Mouse (Mus musculus): ENCODE measurements around the gene Fnip2.

Gene Fnip2

DNA sequence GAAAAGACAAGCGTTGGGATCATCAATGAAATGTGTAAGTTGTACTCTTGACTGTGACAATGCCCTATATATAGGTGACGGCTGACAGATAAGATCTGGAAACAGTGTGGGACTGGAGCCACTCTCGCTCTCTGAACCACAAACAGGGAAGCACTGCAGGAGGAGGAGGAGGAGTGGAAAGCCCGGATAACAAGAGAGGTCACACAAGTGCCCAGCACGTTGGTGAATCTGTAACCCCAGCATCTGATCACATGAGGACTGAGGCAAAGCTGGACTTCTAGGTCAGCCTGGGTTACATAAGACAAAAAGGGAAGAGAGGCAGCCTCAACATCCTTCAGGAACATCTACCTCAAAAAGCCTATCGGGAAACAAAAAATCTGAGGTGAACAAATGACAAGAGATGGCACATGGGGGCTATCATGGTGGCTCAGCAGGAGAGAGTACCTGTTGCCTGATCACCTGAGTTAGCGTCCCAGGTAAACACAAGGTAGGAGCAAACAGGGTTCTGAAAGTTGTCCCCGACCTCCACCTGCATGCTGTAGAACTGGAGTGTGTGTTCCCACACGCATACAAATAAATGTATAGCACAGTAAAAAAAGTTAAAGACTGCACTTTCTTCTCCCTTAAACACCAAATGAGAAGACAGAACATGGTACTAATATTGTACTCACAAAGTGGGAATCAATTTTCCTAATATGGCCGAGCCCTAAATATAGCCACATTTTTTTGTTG is 2.6 kb downstream of the Fnip2 start:
- DNase-seq (ENCODE audit: low spot score), result no peak

GRCm38 (mm10) chr3:79563511-79563910 is 4.1 kb downstream of the Fnip2 start:
- DNase-seq (ENCODE audit: low spot score), result no peak

DNA sequence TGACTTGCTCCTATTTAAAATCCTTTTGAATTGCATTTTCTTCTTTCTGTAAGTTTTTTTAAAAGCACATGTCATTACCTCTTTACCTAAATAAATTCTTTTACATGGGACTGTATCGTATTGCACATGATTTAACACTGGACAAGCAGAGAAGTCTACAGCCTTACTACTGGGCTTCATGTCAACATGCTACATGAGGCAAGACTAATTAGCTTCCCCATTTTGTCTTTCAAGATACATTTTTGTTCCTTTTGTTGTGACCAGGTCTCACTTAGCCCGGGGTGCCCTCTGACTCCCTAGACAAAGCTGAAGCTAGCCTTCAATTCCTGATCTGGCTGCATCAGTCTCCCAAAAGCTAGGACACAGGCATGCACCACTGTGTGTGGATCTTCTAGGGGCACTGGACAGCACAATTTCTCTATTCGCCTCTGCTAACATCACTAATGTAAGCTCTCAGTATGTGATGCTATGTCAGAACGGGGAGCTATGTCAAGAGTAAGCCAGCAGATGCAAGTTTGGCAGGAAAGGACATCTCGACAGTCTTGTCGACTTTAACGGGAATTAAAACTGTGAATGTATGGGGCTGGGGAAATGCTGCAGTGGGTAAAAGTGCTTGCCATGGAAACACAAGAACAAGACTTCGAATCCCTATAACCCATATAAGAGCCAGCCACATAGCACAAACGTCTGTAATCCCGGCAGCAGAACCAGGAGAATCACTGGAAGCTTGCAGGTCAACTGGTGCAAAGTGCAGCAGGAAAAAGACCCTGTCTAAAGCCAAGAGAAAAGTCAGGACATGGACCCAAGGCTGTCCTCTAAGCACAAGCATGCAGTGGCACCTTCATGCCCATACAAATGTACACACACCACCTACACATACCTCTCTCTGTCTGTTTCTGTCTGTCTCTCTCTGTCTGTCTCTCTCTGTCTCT is 5.5 kb downstream of the Fnip2 start:
- no peak for DNase-seq (ENCODE audit: low spot score)

- DNase-seq (ENCODE audit: low spot score), result no peak
Measured at GRCm38 (mm10) chr3:79560555-79560954, 7.0 kb downstream of the Fnip2 start.

- no peak for DNase-seq (ENCODE audit: low spot score)
Measured at GRCm38 (mm10) chr3:79559773-79560045, 7.9 kb downstream of the Fnip2 start.

DNA sequence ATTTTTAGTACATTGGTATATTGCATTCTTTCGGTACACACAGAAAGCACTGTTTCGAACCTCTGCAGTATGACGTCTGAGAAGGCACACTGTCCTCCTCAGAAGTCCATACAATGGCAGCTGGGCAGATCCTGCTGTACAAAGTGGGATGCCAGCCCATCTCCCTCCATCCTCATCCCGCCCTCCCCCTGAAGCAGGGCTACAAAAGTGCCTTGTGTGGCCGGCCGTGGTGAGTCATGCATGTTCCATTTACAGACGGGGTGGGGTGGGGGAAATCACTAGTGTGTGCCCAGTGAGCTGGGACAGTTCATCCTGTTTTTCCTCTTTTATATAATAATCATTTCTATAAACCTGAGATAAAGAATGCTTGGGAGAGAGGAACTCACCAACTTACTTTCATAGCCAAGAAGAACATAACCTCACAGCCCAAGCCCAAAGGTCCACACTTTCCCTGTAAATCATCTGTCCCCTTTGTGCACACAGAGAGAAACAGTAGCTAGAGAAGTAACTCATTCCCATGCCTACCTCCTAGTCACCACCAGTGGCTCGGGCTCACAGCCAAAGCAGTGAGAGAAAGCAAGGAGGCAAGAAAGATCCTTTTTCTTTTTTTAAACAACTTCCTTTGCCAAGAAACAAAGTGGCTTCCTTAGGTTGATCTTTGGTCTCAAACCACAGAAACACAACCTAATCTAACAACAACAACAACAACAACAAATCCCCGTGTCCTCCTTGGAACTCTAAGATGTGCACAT is 8.4 kb downstream of the Fnip2 start:
- DNase-seq (ENCODE audit: low spot score), result no peak

DNA sequence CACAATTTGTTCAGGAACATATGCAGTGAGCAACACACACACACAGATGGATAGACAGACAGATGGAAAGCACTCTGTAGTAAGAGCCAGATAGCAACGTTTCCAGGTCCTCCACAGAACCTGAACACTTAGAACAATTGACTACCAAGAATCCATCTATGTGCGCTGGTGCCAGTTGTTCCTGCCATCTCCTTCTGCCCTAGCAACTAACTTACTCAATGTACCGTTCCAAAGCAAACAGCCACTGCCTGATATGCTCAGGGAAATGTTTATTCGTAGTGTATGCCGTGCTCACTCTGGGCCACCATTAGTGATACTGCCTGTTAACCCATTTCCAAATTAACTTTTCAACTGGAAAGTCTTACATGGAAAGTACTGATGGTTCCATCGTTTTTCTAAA is 12.5 kb downstream of the Fnip2 start:
- no peak for DNase-seq (ENCODE audit: low spot score)

DNA sequence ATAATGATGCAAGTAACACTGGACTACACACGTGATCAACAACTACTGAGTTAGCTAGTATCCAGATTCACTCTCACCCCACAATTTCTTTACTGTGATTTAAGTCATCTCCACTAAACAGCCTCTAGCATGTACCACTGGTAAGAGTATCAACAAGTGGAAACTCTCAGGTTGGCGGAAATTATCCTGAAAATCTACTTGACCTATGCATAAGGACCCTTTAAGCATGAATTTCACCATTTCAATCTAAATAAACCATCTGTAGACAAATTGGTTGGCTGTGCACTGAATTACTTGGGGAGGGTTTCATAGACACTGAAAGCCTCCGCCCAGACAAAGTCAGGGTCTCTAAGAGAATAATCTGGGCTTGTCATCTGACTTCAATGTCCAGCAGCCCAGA is 13.8 kb downstream of the Fnip2 start:
- DNase-seq (ENCODE audit: low spot score), result no peak

GRCm38 (mm10) chr3:79551826-79552552 is 15.6 kb downstream of the Fnip2 start:
- DNase-seq (ENCODE audit: low spot score), result no peak

GRCm38 (mm10) chr3:79549751-79550393 is 17.7 kb downstream of the Fnip2 start:
- no peak for DNase-seq (ENCODE audit: low spot score)

- DNase-seq (ENCODE audit: low spot score), result no peak
Measured at GRCm38 (mm10) chr3:79548681-79549437, 18.7 kb downstream of the Fnip2 start.

- DNase-seq (ENCODE audit: low spot score), result no peak
Measured at GRCm38 (mm10) chr3:79542585-79542984, 25.0 kb downstream of the Fnip2 start.

DNA sequence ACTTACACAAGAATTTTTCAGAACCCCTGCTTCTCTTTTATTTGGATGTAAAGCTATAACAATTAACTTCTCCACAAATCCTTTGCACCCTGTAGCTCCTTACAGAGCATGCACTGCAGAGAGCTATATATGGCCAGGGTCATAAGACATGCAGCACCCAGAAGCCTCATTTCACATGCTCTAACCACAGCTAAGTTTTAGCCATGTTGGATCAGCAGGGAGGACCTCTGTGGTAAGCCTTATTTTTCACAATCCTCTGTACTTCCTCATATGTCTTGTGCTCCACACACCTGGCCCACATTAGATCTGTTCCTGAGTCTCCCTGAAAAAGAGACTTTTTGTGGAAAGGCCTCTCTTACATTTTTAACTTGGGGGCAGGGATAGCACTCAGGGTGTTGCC is 27.9 kb downstream of the Fnip2 start:
- DNase-seq (ENCODE audit: low spot score), result no peak

GRCm38 (mm10) chr3:79539124-79539523 is 28.5 kb downstream of the Fnip2 start:
- no peak for DNase-seq (ENCODE audit: low spot score)

DNA sequence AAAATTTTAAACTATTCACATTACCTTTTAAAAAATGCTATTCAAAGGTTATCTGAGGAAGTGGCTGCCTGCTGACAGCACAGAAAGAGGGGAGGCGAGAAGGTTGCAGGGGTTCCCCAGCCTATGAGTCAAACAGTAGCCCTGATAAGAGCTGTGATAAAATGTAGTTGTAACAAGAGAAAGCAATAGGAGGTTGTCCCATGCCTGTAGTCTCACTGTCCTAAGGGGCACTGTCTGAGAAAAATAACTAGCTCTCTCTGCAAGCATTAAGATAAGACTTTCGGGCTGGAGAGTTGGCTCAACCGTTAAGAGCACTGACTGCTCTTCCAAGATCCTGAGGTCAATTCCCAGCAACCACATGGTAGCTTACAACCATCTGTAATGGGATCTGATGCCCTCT is 29.3 kb downstream of the Fnip2 start:
- DNase-seq (ENCODE audit: low spot score), result no peak

DNA sequence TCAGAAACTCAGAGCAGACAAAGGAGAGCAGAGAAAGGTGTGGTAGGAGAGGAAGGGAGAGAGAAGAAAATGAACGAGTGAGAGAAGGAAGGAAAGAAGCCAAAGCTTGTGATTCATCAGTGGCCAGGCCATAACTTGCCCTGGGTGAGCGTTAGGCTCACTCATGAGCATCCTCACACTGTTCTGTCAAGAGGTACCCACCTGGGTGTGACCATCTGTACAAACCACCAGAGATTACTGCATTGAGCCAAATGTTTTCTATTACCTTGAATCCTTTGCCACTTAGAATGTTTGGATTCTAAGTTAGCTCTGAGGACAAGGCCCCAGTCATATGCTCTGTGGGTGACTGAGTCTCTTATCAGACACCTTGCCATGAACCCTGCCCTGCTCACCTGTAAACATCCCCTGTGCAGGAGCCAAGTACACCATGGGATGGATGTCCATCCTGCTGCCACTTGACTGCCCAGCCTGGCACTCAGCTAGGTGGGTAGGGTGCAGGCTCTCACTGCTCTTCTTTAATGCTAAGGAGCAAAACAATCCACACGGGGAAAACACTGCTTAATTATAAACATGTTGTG is 29.9 kb downstream of the Fnip2 start:
- DNase-seq (ENCODE audit: low spot score), result no peak

GRCm38 (mm10) chr3:79537023-79537422 is 30.6 kb downstream of the Fnip2 start:
- DNase-seq (ENCODE audit: low spot score), result no peak

DNA sequence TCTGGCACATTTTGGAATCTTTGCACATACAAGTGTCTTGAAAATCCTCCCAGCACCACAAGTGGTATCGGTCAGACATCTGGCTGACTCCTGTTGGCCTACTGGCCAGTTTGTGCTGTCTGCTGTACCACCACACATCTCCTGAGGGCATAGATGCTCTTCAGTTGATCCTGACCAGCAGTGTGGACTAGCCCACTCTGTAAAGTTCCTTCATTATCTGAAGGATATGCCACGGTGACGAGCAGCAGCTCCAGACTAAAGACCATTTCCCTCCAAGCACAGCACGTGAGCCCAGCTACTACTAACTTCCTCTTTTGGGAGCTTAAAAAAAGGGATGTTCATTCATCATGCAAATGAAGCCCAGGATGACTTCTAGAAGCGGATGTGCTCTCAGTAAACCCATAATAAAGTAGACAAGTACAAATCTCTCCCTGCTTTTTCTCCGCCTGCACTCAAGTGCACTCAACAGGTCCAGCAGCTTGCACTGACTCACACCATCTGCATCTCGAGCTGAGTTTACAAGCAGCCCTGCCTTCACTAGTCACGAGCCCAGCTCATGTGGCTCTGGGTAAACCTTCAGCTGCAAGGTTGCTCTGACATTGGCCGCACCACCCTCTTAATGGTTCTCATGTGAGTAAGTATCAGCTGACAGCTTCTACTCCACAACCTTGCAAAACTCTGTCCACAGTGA is 35.9 kb downstream of the Fnip2 start:
- DNase-seq (ENCODE audit: low spot score), result no peak

GRCm38 (mm10) chr3:79529499-79530096 is 38.0 kb downstream of the Fnip2 start:
- no peak for DNase-seq (ENCODE audit: low spot score)

Measured in ovary, postnatal 14 days (tissue).